Mouse (Mus musculus) B cell, adult 67 days (primary cell): ENCODE results near the gene Lrrc3. TPM values are rescaled to one million over a fixed set of nuclear protein-coding genes. Genes with fewer than 3 reads are reported as not detected.

Source experiments
- total RNA-seq, 2 experiments: library from RNA; stranded (reverse); gene quantifications; 4 replicates each; pipeline ENCODE4 v1.2.4; 2023

The Lrrc3 gene
- under 1 TPM in 1 of 2 experiments, not detected in 1; 0.20 TPM for total RNA-seq

DNA sequence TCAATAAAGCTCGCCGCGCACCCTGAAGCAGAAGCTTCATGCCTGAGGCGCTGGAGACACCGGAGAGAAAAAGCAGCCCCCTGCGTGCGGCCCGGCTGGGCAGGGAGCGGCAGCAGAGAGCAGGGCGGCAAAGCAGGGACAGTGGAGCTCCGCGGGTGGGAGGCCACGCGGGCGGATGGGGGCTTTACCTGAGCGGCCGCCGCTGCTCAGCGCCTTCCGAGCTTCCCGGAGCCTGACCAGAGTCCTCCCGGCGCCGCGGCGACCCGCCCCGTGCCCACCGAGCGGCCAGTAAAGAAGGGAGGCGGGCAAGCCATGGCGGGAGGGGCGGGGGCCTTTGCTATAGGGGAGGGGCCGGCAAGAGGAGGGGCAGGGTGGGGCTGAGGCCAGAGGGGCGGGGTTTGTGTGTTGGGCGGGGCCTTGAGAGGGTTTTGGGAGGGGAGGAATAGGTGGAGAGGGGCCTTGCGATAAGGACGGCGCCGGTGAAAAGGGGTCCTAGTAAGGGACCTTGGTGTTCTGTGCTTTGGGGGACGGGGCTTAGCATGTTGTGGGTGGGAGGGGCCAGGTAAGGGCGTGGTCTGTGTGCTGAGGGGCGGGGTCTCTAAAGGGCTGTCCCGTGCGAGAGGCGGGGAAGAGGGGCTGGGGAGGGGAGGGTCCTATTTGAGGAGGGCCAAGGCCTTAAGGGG lies at the start of gene Lrrc3:
TSS of gene Lrrc3 (minus strand) at position 326 of the 683 bp plus-strand sequence.

DNA sequence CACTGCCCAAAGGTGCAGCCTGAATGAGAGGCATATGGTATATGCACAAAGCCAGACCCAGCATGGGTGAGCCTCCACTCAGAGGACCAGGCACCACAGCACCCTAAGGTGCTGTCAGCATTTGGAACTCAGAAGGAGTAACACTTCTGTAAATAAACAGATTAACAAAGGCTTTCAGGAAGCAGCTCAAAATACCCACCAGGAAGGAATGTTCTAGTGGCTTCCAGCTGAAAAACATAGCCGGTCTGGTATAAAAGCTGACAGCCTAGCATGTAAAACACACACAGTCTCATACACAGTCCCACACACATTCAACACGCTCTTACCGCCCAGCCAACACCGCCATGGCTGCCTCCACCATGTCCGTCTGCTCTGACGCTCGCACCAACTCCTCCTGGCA lies 40.7 kb downstream of the Lrrc3 start, which contains the start of gene Gm3285:
TSS of gene Gm3285 (plus strand) at position 301 of the 400 bp plus-strand sequence.

DNA sequence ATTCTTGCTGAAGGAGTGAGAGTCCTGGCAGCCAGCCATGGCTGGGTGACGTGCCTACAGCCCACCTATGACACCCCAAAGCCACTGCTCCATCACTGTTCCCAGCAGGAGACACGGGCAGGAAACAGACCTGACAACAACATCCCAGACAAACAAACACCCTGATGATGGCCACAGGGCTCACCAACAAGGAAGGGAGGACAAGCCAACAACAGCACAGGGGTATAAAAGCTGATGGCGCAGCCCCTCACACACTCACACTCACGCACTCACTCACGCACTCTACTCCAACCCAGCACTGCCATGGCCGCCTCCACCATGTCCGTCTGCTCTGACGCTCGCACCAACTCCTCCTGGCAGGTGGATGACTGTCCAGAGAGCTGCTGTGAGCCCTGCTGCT lies 49.8 kb downstream of the Lrrc3 start, which contains the start of gene Gm10318:
TSS of gene Gm10318 (plus strand) at position 301 of the 400 bp plus-strand sequence.

Other genes with a start within 250 kb of the Lrrc3 start
- gene Tspear, start 216.0 kb downstream of the Lrrc3 start, total RNA-seq: 1 to 10 TPM; 4.1 to 4.3 TPM
- gene Gm19402, start 211.8 kb downstream of the Lrrc3 start, total RNA-seq: not detected
- not detected for gene Gm9508, start 205.3 kb downstream of the Lrrc3 start, total RNA-seq
- gene Gm10272, start 195.9 kb downstream of the Lrrc3 start, total RNA-seq: not detected
- gene Gm10024, start 191.1 kb downstream of the Lrrc3 start, total RNA-seq: not detected
- gene Gm10142, start 186.7 kb downstream of the Lrrc3 start, total RNA-seq: not detected
- gene Krtap12-1, start 181.9 kb downstream of the Lrrc3 start, total RNA-seq: not detected
- not detected for gene Gm10100, start 176.1 kb downstream of the Lrrc3 start, total RNA-seq
- gene Gm18596, start 159.9 kb downstream of the Lrrc3 start, total RNA-seq: not detected
- gene Gm9736, start 151.2 kb downstream of the Lrrc3 start, total RNA-seq: not detected
- gene Gm3233, start 142.9 kb downstream of the Lrrc3 start, total RNA-seq: not detected
- gene Gm3238, start 131.2 kb downstream of the Lrrc3 start, total RNA-seq: not detected
- gene Gm7138, start 125.6 kb downstream of the Lrrc3 start, total RNA-seq: not detected
- not detected for gene Gm3250, start 120.0 kb downstream of the Lrrc3 start, total RNA-seq
- not detected for gene Gm7137, start 114.3 kb downstream of the Lrrc3 start, total RNA-seq
- not detected for gene Gm9639, start 107.5 kb downstream of the Lrrc3 start, total RNA-seq
- gene Gm19668, start 103.4 kb downstream of the Lrrc3 start, total RNA-seq: not detected
- gene Gm9507, start 90.7 kb downstream of the Lrrc3 start, total RNA-seq: not detected
- not detected for gene Gm2696, start 87.9 kb downstream of the Lrrc3 start, total RNA-seq
- gene Krtap10-4, start 75.4 kb downstream of the Lrrc3 start, total RNA-seq: not detected
- not detected for gene Krtap10-10, start 66.6 kb downstream of the Lrrc3 start, total RNA-seq
- not detected for gene Gm36176, start 55.7 kb downstream of the Lrrc3 start, total RNA-seq
- not detected for gene Gm10318, start 49.7 kb downstream of the Lrrc3 start, total RNA-seq
- gene Gm3285, start 40.6 kb downstream of the Lrrc3 start, total RNA-seq: not detected
- 10 to 100 TPM; 22.2 to 34.6 TPM for gene Trpm2, start 68.0 kb upstream of the Lrrc3 start, total RNA-seq
- gene 1810043G02Rik, start 76.0 kb upstream of the Lrrc3 start, total RNA-seq: 10 to 100 TPM; 12.2 to 15.5 TPM
- 10 to 100 TPM; 88.5 to 94.7 TPM for gene Pfkl, start 107.5 kb upstream of the Lrrc3 start, total RNA-seq
- not detected for gene Dnmt3l, start 139.4 kb upstream of the Lrrc3 start, total RNA-seq
- gene Aire, start 141.1 kb upstream of the Lrrc3 start, total RNA-seq: 1 to 10 TPM; 1.5 to 2.3 TPM
- gene Icosl, start 166.8 kb upstream of the Lrrc3 start, total RNA-seq: 100 to 1,000 TPM; 295 to 378 TPM